Mouse (Mus musculus) layer of hippocampus, adult 9-10 months (tissue): Measurements from ENCODE around the gene Ttc25.
A peak's percentile ranks its signal among the peaks of the same experiment; 100 is the strongest.
"Not testable (repeated sequence)": the region's sequence is repeated elsewhere in the genome, so short reads cannot be mapped to it uniquely, and the experiment has no call there.

ENCODE experiments used
- DNase-seq: peaks from one replicate; pipeline ENCODE4 v3.0.0; 2022; ENCODE audit warnings: low spot score

Ttc25 gene

DNA sequence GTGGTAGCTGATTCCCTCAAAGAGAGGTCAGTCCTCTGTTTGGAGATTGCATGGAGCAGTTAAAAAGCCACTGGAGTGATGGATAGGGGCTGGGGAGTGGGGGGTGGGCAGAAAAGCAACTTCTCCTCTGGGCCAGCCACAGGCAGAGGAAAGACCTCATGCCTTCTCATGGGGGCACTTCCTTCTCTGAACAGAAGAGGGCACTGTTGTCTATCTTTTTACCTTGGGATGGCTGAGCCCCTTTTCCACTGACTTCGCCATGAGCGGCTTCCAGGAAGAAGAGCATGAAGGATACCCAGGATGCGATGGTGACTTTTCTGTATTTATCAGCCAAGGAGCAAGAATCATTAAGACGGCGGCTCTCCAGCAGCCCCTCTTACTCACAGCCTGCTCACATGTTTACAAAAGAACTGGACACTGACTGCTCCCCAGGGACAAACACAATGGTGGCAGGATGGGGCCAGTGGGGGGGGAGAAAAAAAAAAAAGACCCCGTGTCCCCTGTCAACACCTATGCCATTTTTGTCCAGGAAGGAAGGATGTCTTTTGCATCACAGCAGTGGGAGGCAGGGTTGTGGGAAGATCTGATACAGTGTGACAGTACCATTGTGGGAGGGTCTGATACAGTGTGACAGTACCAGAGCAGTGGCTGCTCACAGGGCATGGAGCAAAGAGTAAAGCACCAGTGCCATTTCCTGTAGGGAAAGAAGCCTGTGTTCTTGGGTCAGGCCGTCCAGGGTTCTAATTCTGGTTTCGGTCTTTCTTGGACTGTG, 25.2 kb downstream of the Ttc25 start:
- DNase-seq = no peak

DNA sequence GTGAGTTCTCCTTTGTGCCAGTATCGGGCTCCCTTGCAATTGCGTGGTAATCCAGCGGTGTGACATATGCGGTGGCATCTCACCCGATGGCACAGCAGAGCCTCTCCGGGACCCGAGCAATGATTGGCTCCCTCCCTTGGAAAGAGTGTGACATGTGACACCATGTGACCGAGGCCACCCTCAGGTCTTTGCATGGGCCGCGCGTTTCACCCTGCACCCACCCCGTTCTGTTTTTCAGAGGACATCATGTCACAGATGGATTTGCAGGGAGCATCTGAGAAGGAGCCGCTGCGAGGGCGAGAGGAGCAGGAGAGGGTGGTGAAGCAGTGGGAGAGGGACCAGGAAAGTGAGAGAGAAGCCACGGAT, 25.8 kb downstream of the Ttc25 start:
- no peak for DNase-seq

DNA sequence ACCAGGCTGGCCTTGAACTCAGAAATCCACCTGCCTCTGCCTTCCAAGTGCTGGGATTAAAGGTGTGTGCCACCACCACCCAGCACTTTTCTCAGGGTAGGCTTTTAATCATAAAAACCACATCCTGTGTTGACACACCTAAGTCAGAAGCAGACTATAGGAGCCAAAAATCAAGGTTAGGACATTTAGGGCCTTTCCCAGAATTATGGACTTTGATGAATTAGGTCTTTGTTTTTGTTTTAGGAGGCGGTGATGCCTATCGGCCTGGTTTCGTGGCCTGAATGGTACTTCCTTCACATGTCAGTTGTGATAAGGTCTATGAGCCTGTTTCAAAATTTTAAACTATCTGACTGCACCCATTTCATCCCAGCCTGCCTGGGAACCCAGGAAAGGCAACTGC, 28.8 kb downstream of the Ttc25 start:
- DNase-seq = no peak

- peak; percentile 47 for DNase-seq
Observed at GRCm38 (mm10) chr11:100574708-100575483, 29.5 kb downstream of the Ttc25 start, which contains the start of gene Cnp. Gene Cnp, plus strand, starts transcription at chr11:100574904.

GRCm38 (mm10) chr11:100575484-100575855, 30.1 kb downstream of the Ttc25 start:
- no peak for DNase-seq

DNA sequence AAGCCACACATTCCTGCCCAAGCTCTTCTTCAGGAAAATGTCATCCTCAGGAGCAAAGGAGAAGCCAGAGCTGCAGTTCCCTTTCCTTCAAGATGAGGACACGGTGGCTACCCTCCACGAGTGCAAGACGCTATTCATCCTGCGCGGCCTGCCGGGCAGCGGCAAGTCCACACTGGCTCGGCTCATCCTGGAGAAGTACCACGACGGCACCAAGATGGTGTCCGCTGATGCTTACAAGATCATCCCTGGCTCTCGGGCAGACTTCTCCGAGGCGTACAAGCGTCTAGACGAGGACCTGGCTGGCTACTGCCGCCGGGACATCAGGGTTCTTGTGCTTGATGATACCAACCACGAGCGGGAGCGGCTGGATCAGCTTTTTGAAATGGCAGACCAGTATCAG, 30.8 kb downstream of the Ttc25 start:
- no peak for DNase-seq

- DNase-seq = no peak
Observed at GRCm38 (mm10) chr11:100577852-100578599, 32.6 kb downstream of the Ttc25 start.

DNA sequence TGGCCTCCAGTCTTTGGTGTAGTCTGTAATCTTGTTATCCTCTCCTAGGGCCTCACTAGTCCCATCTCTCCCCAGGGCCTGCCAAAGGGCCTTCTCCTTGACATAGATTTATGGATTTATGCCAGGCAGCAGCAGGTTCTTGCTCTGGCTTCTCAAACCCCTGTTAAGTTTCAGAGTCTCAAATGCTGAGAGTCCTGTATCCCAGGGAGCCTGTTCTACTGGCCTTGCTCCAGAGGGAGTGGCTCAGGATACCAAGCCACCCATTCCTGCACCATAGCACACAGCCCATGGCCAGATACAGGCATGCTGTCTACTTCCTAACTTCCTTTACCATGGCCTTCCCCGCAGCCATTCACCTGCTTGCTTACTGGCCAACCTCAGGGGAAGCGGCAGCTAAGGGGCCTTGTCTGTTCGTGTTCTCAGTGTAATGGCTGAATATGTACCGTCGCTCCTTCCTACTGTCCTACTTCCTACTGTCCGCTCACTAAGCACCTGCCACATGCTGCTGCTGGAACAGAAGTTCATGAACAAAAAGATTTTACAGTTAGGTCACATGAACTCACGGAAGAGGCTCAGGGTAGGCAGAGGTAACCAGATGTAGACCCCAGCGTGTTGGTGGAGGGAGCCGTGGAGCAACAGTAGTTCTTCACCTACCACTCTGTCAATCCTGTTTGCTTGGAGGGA, 33.9 kb downstream of the Ttc25 start:
- no peak for DNase-seq

DNA sequence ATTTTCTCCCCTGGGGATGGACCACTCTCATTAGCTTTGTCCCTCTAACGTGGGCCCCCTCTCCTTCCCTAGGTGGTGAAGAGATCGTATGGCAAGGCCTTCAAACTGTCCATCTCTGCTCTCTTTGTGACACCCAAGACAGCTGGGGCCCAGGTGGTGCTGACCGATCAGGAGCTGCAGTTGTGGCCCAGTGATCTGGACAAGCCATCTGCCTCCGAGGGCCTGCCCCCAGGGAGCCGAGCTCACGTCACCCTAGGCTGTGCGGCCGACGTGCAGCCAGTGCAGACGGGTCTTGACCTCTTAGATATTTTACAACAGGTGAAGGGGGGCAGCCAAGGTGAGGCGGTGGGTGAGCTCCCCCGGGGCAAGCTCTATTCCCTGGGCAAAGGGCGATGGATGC, 34.9 kb downstream of the Ttc25 start:
- no peak for DNase-seq

- DNase-seq = no peak
Observed at GRCm38 (mm10) chr11:100581756-100582155, 36.3 kb downstream of the Ttc25 start.

DNA sequence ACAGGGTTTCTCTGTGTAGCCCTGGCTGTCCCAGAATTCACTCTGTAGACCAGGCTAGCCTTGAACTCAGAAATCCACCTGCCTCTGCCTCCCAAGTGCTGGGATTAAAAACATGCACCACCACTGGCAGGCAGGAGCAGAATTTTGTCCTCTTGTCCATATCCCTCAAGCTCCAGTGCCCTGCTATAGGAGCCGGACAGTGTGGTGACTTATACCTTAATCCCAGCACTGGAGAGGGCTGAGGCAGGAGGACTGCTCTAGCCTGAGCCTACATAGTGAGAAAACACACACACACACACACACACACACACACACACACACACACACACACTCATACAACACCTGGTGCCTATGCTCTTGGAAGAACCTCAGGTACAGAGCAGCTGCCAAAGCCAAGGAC, 37.0 kb downstream of the Ttc25 start:
- not testable (repeated sequence) for DNase-seq

DNA sequence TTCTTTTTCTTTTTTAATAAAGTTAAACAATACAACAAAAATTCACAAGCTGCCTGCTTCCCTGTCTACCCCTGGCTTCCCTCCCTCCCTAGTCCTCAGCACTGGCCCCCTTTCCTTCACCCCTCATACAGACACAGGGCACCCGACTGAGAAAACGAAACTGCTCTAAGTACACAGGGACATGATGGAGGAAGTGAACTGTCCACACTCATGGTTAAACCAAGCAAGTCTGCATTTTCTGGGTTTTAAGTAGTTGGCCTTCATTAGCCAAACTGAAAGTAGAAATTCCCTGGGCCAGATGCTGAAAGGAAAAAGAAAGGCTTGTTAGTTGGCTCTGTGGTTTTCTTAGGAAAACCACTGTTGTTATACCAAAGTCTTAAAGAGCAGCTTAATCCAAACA, 37.4 kb downstream of the Ttc25 start:
- no peak for DNase-seq

- DNase-seq = no peak
Observed at GRCm38 (mm10) chr11:100584561-100584961, 39.2 kb downstream of the Ttc25 start.

DNA sequence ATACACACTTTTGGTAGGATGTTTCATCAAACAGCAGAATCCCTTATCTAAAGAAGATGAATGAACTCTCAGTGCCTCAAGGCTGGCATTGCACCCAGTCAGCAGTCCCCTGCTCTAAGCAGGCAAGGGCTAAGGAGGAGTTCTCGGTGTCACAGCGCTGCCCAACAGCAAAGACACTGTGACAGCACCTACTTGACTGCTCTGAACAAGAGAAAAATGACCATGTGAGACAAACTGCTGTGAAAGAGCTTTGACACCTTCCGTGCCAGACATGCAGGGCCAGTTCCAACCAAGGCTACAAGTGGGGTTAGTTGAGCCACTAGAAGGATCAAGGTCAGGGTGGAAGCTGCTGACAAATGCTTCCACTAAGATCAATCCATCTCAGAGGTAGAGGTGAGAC, 39.7 kb downstream of the Ttc25 start:
- DNase-seq = no peak

- DNase-seq = no peak
Observed at GRCm38 (mm10) chr11:100588462-100588861, 43.1 kb downstream of the Ttc25 start.

DNA sequence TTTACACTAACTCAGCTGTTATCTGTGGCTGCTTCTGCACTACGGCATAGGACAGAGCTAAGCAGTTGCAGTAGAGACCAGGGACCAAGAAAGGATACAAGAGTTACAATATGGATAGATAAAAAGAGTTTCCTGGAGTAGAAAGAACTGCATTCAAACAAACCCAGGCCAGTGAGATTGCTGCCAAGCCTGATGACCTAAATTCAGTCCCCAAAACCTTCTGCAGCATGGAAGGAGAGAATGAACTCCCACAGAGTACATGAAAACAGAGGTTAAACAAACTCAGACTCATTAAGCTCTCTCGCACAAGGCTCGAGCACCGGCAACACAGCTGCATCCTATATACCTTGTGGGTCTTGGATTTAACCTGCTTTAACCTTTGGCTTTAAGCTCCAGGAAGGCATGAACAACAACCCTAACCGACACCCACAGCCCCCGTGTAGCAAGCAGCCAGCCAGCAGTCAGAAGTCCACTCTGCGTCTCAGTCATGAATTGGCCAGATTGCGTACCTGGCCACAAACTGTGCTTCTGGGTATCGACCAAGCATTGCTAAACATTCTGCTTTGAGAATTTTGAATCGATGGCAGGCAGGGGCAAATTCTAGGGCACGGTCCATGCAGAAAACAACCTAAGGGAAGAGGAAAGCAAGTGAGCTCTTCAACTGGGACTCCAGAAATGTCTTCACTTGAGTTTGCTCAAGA, 47.1 kb downstream of the Ttc25 start:
- DNase-seq = no peak

DNA sequence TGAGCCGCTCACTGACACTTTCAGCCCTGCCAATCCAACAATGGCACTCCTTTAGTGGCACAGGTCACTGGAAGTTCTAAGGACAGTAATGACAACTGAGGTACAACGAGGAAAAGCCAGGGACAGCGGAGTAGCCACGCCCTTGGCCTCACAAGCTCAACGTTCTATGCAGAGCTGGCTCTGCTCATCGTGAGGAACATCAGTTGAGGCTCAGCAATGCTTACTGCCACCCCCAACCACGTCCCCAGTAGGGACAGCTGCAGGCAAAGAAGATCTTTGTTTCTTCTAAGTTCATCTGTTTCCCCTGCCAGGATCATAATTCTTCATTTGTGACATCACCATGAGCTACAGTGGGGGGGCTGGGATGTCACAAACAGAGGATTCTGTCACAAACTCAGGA, 49.2 kb downstream of the Ttc25 start:
- DNase-seq = no peak

DNA sequence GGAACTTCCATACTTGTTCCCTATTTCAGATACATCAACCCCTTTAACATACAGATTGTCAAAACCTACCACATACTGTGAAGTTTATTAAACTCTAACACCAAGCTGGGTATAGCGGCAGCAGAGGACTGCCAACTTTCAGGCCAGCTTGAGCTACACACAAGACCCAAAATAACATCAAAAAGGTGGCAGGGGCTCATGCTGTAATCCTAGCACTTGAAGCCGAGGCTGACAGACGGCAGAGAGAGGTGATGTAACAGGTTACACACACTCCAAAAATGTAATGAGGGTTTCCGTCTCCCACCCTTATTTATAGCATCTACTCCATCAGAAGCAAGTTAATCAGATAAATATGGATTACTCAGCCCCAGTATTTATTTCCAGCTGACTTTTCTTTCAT, 50.1 kb downstream of the Ttc25 start:
- no peak for DNase-seq

- no peak for DNase-seq
Observed at GRCm38 (mm10) chr11:100598074-100598473, 52.7 kb downstream of the Ttc25 start.

GRCm38 (mm10) chr11:100601372-100601771, 56.0 kb downstream of the Ttc25 start:
- no peak for DNase-seq

- DNase-seq = no peak
Observed at GRCm38 (mm10) chr11:100603155-100603554, 57.7 kb downstream of the Ttc25 start.

GRCm38 (mm10) chr11:100603813-100604212, 58.4 kb downstream of the Ttc25 start:
- no peak for DNase-seq
